Mouse (Mus musculus) olfactory bulb, adult 2 months (tissue): ENCODE measurements around the gene Gm17606. TPM values are rescaled to one million over a fixed set of nuclear protein-coding genes. Genes with fewer than 3 reads are reported as not detected.

Experiments
- H3K27ac ChIP-seq: fragments of 200-500 bp; 2 replicates; pipeline ENCODE4 v1.5.1; 2012; ENCODE audit warnings: low read depth, low read length; ENCODE audit not compliant: insufficient read depth
- H3K4me1 ChIP-seq: fragments of 200-500 bp; 2 replicates; pipeline ENCODE4 v1.6.1; 2012; ENCODE audit warnings: low read length; ENCODE audit not compliant: control insufficient read depth, insufficient read depth
- H3K4me3 ChIP-seq: fragments of 200-500 bp; 2 replicates; pipeline ENCODE4 v1.5.1; 2012; ENCODE audit warnings: mild to moderate bottlenecking, low read depth, low read length, moderate library complexity; ENCODE audit not compliant: insufficient read depth
- CTCF ChIP-seq: fragments of 200-500 bp; IDR thresholded peaks from 2 replicates; pipeline ENCODE4 v1.5.1; 2012; ENCODE audit warnings: low read depth, mild to moderate bottlenecking, low read length, moderate library complexity; ENCODE audit not compliant: insufficient read depth
- POLR2A ChIP-seq: fragments of 200-500 bp; IDR thresholded peaks from 2 replicates; pipeline ENCODE4 v1.6.1; 2012; ENCODE audit warnings: mild to moderate bottlenecking, low read depth, low read length, moderate library complexity; ENCODE audit not compliant: insufficient read depth
- WGBS: fragments of 180-500 bp; shearing (Covaris S2); methylation state at CpG from one replicate; pipeline ENCODE4 v1.1.7; 2018; 5-methylcytosine and 5-hydroxymethylcytosine counted together
- polyA plus RNA-seq: library from polyadenylated mRNA; stranded (reverse); fragments of >200 nt; gene quantifications from 2 replicates; pipeline ENCODE4 v1.2.4, GENCODE M21; 2012; ENCODE audit warnings: low replicate concordance; ENCODE audit not compliant: missing spikeins, insufficient read depth, insufficient read length

Gm17606 gene
- polyA plus RNA-seq, 1 experiment, result not detected

DNA sequence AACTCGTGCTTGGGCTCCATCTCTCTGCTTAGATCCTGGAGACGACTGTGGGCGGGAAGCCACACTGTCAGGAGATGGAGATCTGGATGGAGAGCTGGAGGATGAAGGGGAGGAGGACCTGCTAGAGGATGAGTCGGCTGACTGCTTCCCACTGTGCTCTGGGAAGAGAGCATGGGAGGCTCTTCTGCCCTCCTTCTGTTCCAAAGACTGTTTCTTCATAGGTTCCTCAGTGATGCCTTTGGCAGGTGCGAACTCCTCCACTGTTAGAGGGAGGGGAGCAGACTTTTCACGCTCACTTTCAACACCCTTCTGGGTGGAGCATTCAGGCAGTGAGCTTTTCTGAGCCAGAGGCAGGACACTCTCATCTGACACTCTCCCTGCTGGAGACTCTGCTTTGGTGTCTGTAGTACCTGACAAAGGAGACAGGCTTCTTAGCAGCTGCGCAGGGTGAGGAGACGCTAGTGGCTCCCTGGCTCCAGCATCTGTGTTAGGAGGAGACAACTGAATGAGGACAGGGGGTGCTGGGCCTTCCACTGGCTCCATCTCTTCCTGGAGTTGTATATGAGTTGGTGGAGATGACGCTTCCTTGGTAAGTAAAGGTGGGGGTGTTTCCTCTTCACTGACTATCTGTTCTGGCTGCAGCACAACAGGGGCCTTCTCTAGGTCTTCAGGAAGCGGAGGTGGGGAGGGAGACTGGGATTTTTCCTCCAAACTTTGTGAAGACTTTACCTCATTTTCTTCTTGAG lies 23.9 kb downstream of the Gm17606 start:
- 55% methylated on average over 10 of the region's 10 CpGs for WGBS
- Histone ChIP-seq H3K27ac (no peak overlapping the region), H3K4me1 (peaks cover 7% of the 10 kb centered on the region; the same call in 1 of the 2 replicates), H3K4me3 (no peak overlapping the region)
- no peak for TF ChIP-seq POLR2A
- TF ChIP-seq CTCF, result no peak

DNA sequence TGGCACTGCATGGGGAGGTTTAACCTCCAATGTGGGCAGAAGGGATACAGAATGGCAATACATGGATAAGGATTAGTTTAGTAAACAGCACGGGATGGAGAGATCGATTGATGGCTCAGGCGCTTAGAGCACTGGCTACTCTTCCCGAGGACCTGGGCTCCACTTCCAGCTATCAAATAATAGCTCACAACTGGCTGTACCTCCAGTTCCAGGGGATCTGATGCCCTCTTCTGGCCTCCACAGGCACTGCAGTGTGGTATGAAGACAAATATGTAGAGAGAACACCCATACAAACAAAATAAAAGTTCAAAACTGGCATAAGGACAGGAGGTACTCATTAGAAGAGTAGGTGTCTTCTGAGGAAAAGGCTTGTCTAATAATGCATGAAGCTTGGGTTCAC lies 28.6 kb downstream of the Gm17606 start:
- Histone ChIP-seq H3K27ac (no peak overlapping the region), H3K4me3 (no peak overlapping the region), H3K4me1 (peaks cover 5% of the 10 kb centered on the region; the same call in 1 of the 2 replicates)
- no peak for TF ChIP-seq CTCF
- no peak for TF ChIP-seq POLR2A
- WGBS, result 66% methylated on average over 4 of the region's 4 CpGs

DNA sequence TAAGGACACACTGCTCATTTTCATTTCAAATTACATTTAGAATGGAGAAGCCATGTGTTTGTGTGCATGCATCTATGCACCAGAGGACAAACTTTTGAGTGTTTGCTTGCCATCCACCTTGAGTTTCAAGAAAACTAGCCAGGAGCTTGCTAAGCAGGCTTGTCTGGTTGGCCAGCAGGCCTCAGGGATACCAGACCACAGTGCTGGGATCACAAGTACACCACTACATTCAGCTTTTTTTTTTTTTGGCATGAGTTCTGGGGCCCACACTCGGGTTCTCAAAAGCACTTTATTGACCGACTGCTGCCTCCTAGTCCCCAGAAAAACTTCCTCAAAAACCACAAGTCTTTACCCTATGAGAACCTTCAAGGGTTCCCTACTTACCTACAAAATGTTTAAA lies 33.6 kb downstream of the Gm17606 start:
- no peak overlapping the region for H3K4me3 ChIP-seq
- no peak overlapping the region for H3K27ac ChIP-seq
- WGBS, result 31% methylated on average over 2 of the region's 2 CpGs
- H3K4me1 ChIP-seq, result no peaks in the 10 kb centered on the region
- no peak for TF ChIP-seq POLR2A
- TF ChIP-seq CTCF, result no peak

DNA sequence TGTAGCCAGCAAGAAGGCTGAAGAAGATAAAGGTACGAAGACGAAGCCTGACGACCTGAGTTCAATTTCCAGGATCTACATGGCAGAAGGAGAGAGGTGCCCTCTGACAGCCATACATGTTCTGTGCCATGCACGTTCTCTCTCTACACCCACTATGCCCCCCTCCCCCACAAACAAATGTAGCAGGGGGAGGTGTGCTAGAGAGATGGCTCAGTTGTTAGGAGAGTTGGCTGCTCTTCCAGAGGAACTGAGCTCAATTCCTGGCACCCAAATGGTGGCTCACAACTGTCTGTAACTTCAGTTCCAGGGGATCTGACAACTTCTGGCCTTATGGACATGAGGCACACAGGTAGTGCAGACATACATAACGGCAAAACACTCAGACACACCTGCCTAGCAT lies 35.5 kb downstream of the Gm17606 start:
- H3K4me1 ChIP-seq, result no peaks in the 10 kb centered on the region
- TF ChIP-seq CTCF, result no peak
- no peak for TF ChIP-seq POLR2A
- no peak overlapping the region for H3K4me3 ChIP-seq
- no peak overlapping the region for H3K27ac ChIP-seq
- WGBS, result 70% methylated on average over 5 of the region's 5 CpGs

DNA sequence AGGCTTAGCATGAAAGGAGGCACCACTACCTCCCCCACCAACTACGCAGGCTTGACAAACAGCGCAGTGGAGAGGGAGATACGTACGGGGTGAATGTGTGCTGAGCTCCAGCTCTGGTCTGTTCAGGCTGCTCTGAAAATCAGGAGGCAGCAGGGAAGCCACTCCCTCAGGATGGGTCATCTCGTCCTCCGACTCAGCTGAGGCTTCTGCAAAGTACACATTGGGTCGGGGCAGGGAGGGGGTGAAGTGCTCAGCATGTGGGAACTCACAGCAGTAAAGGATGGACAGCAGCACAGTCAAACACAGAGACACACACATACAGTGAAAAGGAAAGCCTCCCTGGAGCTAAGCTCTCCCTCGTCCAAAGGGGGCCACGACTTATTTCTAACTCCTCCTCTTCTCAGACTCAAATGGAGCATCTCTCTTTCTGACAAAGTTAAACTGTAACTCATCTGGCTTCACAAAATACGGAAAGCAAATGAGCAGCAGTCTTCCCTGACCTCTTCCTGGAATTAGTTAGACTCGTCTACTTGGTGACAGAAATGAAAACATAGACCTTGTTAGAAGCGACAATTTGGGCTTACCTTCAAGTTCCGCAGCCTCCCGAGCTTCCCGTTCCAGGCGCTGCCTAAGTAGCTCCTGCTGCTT lies 38.0 kb downstream of the Gm17606 start:
- H3K27ac ChIP-seq, result no peak overlapping the region
- TF ChIP-seq CTCF (no peak), POLR2A (no peak)
- no peak overlapping the region for H3K4me3 ChIP-seq
- H3K4me1 ChIP-seq, result no peaks in the 10 kb centered on the region
- 83% methylated on average over 16 of the region's 16 CpGs for WGBS

DNA sequence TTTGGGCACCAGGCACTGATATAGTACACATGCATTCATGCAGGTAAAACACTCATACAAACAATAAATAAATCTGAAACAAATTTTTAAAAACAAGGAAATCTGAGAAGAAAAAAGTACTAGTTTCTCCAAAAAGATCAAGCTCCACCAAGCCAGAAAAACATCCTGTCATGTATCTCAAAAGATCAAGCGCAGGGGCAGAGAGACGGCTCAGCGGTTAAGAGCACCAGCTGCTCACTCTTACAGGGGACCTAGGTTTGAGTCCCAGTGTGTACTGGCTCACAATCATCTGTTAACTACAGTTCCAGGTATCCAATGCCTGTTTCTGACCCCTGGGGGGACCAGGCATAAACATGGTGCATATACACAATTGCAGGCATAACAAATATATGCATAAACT lies 41.6 kb downstream of the Gm17606 start:
- WGBS, result 84% methylated on average over 3 of the region's 3 CpGs
- no peak overlapping the region for H3K27ac ChIP-seq
- H3K4me1 ChIP-seq, result no peaks in the 10 kb centered on the region
- TF ChIP-seq CTCF (no peak), POLR2A (no peak)
- H3K4me3 ChIP-seq, result no peak overlapping the region

DNA sequence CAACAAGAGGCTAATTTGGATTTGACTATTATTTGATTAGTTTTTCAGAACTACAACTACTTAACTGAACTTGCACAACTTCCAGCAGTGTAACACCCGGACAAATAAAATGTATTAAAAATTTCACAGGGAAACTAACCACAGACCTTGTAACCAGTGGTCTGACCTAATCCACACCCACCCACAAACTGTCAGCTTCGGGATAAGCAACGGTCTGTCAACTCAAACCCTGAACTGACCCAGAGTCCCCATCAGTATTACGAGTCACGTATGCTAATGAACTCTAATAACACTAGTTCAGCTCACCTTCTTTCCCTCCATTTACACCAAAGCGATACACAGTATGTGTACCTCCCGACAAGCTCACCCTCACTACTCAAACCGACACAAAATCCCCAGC lies 44.7 kb downstream of the Gm17606 start:
- TF ChIP-seq POLR2A (no peak), CTCF (no peak)
- H3K27ac ChIP-seq, result peak overlapping the region; percentile 10; the same call in 1 of the 2 replicates
- 2% methylated on average over 8 of the region's 8 CpGs for WGBS
- peak overlapping the region; percentile 83 for H3K4me3 ChIP-seq
- H3K4me1 ChIP-seq, result 0 out of 2 replicates have a peak, but pooled peaks cover 2% of the 10 kb centered on the region

DNA sequence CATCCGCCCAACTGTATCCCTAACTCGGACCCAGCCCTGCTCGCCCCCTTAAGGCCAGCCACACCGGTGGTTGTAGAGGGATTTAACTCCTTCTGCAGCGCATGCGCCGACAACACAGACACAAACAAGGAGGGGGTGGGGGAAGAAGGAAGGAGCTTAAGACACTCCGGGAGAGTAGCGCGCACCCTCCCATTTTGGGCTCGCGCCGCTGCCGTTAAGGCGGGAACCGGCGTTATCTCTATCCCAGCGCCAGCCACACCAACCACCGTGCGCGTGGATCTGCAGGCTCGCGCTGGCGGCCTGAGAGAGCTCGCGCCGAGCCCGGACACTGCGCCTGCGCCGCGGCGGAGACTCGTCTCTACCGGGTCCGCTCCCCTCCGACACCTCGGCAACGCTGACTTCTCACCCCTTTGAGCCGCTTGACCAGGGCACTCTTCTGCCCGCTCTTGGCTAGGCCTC lies 45.3 kb downstream of the Gm17606 start, which contains the start of gene 1700123O20Rik:
1700123O20Rik (plus strand) TSS at position 154 of the 459 bp plus-strand sequence.
- H3K4me3 ChIP-seq, result peak within 1 kb of the TSS; percentile 83
- 0 out of 2 replicates have a peak, but pooled peaks cover 2% of the 10 kb centered on the region for H3K4me1 ChIP-seq
- peak within 1 kb of the TSS; percentile 96 for H3K27ac ChIP-seq
- under 1% methylated on average over 41 of the region's 41 CpGs for WGBS
- TF ChIP-seq POLR2A, result no peak
- TF ChIP-seq CTCF, result peak; percentile 28; the same call in 1 of the 2 replicates
